Mouse (Mus musculus): ENCODE results near the gene Egf. TPM values are rescaled to one million over a fixed set of nuclear protein-coding genes. Genes with fewer than 3 reads are reported as not detected.

Gene Egf
- 1.4 TPM for polyA plus RNA-seq (2017; shearing (Covaris generic))

GRCm38 (mm10) chr3:129754650-129755604 lies at the start of gene Egf:
TSS of gene Egf (minus strand) at chr3:129755316.

GRCm38 (mm10) chr3:129803765-129804164 lies 48.6 kb upstream of the Egf start, which contains the start of gene Lrit3:
TSS of gene Lrit3 (minus strand) at chr3:129804030.

Other genes with a start within 250 kb of the Egf start
- 12.4 TPM for gene Elovl6, start 223.0 kb downstream of the Egf start, polyA plus RNA-seq (2017; shearing (Covaris generic))
- not detected for gene Lrit3, start 48.7 kb upstream of the Egf start, polyA plus RNA-seq (2017; shearing (Covaris generic))
- gene Rrh, start 67.3 kb upstream of the Egf start, polyA plus RNA-seq (2017; shearing (Covaris generic)): not detected
- 51.0 TPM for gene Gar1, start 76.1 kb upstream of the Egf start, polyA plus RNA-seq (2017; shearing (Covaris generic))
- gene Cfi, start 80.6 kb upstream of the Egf start, polyA plus RNA-seq (2017; shearing (Covaris generic)): not detected
- gene Pla2g12a, start 123.3 kb upstream of the Egf start, polyA plus RNA-seq (2017; shearing (Covaris generic)): 1.9 TPM
- gene Casp6, start 146.1 kb upstream of the Egf start, polyA plus RNA-seq (2017; shearing (Covaris generic)): 71.4 TPM
- gene Mcub, start 214.9 kb upstream of the Egf start, polyA plus RNA-seq (2017; shearing (Covaris generic)): 42.0 TPM

Data from inflammation-experienced regulatory T-cells, adult 16 weeks (primary cell).